Mouse (Mus musculus) megakaryocyte-erythroid progenitor cell, adult 5 weeks (primary cell): ENCODE results near the gene Mmp25. TPM values are rescaled to one million over a fixed set of nuclear protein-coding genes. Genes with fewer than 3 reads are reported as not detected.

ENCODE experiments used
- polyA plus RNA-seq: library from polyadenylated mRNA; stranded (reverse); fragments of >175 nt; gene quantifications from 2 replicates; pipeline ENCODE4 v1.2.3, GENCODE M21; 2012

Mmp25 gene
- 3.6 and 6.2 TPM in 2 replicates for polyA plus RNA-seq

DNA sequence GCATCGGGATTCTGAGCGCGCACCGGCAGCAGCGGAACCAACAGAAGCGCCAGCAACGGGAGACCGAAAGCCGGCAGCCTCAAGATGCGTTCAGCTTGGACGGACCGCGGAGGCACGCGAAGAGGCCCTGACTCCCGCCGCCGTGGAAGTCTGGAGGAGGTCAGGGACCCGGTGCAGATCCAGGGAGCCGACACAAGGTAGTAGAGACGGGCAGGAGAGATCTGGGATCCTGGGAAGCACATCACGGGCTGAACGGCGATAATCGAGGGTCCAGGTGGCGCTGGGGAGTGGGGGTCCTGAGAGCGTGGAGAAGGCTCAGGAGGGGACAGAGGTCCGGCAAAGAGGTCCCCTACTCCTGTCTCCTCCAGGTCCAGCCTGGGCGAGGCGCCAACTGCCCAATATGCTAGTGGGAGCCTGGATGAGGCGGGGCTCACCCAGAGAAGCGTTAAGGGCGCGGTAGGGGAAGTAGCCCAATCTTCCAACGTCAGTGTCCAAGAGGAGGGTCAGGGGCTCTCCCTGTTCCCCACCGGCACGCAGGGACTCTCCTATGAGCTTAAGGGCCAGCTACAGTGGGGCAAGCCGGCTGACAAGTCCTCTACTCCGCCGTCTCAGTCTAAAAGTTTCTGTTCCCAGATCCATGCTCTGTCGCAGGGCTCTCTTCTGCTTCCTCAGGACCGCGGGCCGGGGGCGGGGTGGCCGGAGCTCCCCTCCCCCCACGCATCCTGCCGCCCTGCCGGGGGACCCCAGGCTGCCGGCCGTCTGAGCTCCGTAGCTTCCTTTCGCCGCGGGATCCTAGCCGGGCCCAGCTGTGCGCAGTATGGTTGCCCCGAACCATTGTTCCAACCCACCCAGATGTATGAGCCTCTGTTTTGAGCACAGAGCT is at the start of gene Mmp25:
Gene Mmp25 (minus strand): TSS at position 665 of the 883 bp plus-strand sequence.

DNA sequence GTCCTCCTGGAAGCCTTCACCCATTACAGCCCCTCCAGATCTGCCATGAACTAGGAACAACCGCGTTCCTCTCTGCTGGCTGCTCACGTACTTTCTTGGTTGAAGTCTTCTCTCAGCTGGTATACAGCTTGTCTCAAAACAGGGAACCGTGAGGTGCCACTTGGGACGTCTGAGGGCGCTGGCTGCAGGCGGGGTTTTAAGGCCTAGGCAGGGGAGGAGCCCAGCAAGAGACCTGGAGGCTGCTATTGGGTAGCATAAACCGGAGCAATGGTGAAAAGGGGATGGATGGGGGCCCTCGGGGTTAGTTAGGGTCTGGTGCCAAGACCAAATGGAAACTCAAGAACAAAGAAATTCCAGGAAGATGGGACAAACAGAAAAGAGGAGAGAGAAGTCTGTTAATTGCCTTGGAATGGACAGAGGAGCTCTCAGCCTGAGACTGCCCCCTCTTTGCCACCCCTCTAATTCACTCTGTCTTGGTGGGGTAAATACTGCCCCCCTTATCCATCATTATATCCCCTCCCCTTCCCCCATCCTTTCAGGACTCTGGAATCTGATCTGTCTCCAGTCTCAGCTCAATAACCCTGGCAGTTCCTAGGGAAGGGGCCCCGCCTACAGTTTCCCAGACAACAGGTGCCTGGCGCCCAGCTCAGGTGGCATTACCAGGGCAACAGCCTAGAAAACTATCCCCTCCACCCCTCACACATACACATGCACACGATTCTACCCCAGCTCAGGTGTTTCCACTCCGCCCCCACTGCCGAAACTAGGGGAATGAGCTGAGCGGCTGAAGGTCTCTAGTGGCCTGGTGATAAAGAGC is 39.0 kb upstream of the Mmp25 start, which contains the start of gene Cldn9:
Gene Cldn9 (minus strand): TSS at position 171 of the 817 bp plus-strand sequence.

DNA sequence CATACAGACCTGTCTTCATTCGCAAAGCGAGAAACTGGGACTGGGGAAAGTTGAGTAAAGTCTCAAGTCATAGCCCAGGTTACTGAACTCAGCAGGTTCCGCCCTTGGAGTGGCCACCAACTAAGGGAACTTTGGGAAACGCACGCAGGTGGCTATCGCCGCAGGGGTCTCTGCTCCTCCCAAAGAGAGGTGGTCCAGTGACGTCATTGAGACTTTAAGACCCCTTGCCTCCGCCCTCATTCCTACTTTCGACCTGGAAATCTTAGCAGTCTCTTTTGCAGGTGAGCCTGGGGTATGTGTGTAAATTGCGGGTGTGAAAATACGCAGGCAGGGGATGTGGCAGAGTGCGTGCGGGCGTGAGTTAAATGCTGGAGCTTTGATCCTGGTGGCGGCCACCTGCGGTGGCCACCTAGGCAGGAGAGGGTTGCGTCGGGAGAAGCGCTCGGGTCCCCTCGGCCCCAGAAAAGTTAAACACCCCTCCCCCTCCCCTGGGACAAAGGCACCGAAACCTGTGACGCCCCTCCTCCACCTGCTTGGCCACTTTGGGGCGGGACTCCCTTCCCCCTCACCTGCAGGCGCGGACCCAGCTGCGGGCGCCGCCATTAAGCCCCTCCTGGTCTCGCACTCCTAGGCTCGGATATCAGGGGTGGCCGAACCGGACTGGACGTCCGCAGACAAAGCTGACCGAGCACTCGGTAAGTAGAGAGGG is 34.2 kb upstream of the Mmp25 start, which contains the start of gene Cldn6:
Gene Cldn6 (plus strand): TSS at position 123 of the 709 bp plus-strand sequence.

DNA sequence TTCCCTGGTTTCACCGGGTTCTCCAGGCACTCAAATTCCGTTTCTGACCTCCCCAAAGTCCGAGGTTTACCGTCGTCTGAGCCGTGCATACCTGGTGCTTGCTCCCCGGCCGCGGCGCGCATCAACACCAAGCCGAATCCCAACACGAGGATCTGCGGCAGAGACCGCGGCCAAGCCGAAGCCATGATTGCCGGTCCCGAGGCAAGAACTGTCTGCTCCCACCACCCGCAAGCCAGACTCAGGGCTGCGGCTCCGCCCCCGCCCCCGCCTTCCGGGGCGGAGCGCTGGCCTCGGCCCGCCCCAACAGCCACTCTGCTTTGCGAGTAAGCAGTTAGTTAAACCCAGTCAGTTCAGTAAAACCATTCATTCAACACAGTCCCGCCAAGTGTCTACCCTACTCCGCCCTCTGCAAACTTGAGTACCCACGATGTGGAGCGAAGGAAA is 32.2 kb upstream of the Mmp25 start, which contains the start of gene Tnfrsf12a:
Gene Tnfrsf12a (minus strand): TSS at position 233 of the 444 bp plus-strand sequence.

DNA sequence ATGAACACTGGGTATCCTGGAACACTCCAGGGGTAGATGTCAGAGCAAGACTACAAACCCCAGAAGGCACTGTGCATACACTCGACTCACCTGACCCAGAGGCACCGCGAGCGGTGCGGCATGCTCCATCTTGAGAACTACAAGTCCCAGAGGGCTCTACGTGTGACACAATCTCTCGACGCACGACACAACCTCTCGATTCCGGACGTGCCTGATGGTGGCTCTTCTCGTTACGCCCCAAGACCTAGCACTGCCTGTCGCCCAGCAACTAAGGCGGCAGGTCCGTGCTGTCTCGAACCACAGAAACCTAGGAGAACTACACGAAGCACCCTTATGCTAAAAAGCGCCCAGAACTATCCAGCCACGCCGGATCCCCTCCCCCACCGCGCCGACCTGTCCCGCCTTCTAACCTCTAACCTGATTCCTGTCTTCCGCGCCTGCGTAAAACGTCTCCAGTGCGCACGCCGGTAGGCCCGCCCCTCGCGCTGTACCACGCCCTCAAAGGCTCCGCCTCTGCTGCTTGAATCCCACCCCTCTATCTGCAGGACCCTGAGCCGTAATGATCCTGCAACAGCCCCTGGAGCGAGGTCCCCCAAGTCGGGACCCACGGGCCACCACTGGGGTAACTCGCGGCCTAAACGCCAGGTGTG is 28.5 kb upstream of the Mmp25 start, which contains the start of the genes Hcfc1r1 and Thoc6:
Gene Hcfc1r1 (plus strand): TSS at position 173 of the 650 bp plus-strand sequence.
Gene Thoc6 (minus strand): TSS at position 459 of the 650 bp plus-strand sequence.

DNA sequence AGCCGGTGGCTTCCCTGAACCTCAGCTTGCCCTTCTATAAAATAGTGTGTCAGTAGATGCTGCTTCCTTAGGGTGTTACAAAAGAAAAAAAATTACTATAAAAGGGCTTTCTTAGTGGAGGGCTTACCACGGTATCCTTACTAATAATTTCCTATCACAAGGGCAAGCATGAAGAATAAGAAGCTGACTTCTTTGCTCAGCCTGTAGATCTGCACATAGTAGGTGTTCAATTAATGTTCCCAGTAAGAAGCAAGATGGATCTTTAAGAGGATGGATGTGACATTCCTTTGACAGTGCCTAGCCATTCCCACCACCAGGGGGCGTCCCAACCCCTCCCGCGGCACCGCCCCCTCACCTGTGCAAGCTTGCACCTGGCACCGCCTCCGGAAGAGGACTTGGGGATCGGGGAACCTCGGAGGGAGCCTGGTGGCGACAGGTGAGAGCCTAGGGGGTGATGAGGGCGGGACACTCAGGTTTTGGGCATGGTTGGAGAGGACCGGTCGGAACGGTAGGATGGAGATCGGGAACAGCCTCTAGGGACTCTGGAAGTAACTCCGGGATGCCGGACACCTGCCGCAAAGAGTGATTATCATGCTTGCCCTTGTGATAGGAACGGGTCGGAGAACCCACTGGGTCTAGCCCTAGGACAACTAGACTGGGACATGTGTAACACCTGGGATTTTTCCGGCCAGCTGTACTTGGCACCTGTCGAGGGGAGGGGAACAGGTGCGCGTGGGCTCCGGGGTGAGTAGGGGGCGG is 15.2 kb upstream of the Mmp25 start, which contains the start of gene Bicdl2:
Gene Bicdl2 (plus strand): TSS at position 390 of the 759 bp plus-strand sequence.

DNA sequence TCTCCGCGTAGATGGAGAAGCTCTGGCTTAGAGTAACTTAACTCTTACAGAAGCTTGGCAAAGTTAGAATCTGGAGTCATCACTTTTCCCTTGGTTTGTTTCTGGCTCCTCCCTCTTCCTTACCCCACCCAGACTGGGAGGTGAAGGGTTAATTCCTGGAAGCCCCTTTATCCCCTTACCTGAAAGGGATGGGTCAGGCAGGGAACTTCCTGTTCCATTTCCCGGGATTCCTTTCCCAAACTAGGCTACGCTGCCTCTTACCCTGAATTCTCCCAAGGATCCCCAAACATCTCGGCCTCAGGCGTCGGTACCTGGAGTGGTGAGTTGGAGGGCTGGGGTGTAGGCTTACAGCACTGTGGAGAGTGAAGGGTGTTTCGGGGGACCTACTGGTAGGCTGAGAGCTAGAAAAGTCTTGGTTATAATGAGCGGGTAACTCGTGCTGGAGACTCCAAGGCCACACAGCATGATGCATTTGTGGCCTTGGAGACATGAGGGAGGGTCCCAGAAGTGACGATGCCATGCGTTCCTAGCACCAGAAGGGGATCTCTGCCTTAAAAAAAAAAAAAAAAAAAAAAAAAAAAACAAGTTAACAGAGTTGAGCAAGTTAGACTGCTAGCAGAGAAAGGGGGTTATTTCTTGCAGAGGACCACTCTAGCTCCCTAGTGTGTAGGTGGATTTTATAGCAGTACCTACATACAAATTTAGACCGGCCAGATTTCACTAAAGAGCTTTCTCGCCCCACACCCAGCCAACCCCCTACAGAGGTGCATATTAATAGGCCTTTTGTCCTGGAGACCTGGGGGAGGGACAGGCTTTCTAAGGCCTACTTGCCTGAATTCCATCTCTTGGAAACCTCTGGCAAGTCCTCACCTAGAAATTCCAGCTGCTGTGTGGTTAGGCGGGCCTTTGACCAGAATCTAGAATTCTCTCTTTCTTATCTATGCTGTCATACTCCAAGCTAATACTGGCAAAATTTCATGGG is 44.1 kb downstream of the Mmp25 start, which contains the start of gene Zscan10:
Gene Zscan10 (plus strand): TSS at position 216 of the 982 bp plus-strand sequence.

DNA sequence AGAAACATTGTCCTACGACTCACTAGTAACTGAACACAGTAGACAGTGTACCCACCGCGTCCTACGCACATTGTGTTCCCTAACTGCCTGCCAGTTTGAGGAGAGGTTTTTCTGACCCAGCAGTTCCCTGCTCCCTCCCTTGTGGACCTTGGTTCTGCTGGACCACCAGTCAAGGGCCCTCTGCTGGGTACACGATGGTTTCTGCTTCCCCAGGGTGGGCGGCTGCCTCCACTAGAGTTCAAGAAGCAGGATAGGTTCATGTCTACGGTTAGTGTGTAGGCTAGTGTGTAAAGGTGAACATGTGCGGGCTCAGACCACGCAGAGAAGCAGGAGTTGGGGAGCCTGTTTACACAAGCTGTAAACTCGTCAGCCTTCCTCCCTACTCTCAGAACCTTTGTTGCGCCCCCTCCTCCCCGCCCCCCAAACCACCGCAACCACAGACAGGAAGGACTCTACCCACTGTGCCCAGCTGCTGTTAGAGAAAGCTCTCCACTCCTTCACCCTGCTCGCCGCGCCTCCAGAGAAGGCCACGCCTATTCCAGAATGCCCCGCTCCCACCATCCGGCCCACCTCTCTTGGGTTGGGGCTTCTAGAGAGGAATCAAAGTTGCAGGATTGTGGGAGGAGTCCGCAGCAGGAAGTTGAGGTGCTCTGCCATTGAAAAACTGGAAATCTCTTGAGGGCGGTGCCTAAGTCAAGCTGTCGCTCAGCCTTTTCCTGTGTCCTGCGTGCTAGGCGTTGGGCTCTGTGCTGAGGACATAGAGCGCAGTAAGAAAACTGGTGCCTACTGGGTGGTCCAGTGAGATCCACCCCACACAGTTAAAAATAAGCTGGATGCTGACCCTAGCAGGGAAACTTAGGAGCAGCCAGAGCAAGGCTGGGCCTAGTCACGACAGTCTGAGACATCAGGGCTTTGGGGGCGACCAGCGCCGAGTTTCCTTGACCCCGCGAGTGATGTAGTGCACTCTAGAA is 46.2 kb downstream of the Mmp25 start, which contains the start of gene Zfp13:
Gene Zfp13 (minus strand): TSS at position 906 of the 971 bp plus-strand sequence.

Other genes starting within 250 kb of the Mmp25 start
- not detected in 2 replicates for gene Vmn2r117, start 165.6 kb downstream of the Mmp25 start, polyA plus RNA-seq
- gene Zfp213, start 81.0 kb downstream of the Mmp25 start, polyA plus RNA-seq = 14.9 and 16.4 TPM in 2 replicates
- 0.21 and 0.53 TPM in 2 replicates for gene Zfp13, start 45.8 kb downstream of the Mmp25 start, polyA plus RNA-seq
- 0.04 TPM in 1 of 2 replicates, not detected in the other for gene Zscan10, start 44.4 kb downstream of the Mmp25 start, polyA plus RNA-seq
- 0.12 TPM in 1 of 2 replicates, not detected in the other for gene Bicdl2, start 15.2 kb upstream of the Mmp25 start, polyA plus RNA-seq
- 198 and 201 TPM in 2 replicates for gene Hcfc1r1, start 28.3 kb upstream of the Mmp25 start, polyA plus RNA-seq
- 85.4 and 101 TPM in 2 replicates for gene Thoc6, start 28.6 kb upstream of the Mmp25 start, polyA plus RNA-seq
- gene Tnfrsf12a, start 32.2 kb upstream of the Mmp25 start, polyA plus RNA-seq = 59.9 and 90.1 TPM in 2 replicates
- not detected in 2 replicates for gene Cldn6, start 34.0 kb upstream of the Mmp25 start, polyA plus RNA-seq
- gene Cldn9, start 38.7 kb upstream of the Mmp25 start, polyA plus RNA-seq = not detected in 2 replicates
- 0.04 TPM in 1 of 2 replicates, not detected in the other for gene 1520401A03Rik, start 77.5 kb upstream of the Mmp25 start, polyA plus RNA-seq
- gene Pkmyt1, start 81.1 kb upstream of the Mmp25 start, polyA plus RNA-seq = 234 and 248 TPM in 2 replicates
- gene Paqr4, start 95.6 kb upstream of the Mmp25 start, polyA plus RNA-seq = 6.6 and 11.9 TPM in 2 replicates
- 0.10 and 0.19 TPM in 2 replicates for gene Kremen2, start 100.6 kb upstream of the Mmp25 start, polyA plus RNA-seq
- gene Flywch1, start 126.3 kb upstream of the Mmp25 start, polyA plus RNA-seq = 48.3 and 66.6 TPM in 2 replicates
- 13.9 and 18.9 TPM in 2 replicates for gene Flywch2, start 140.8 kb upstream of the Mmp25 start, polyA plus RNA-seq
- gene Srrm2, start 145.3 kb upstream of the Mmp25 start, polyA plus RNA-seq = 226 and 408 TPM in 2 replicates
- gene Elob, start 183.9 kb upstream of the Mmp25 start, polyA plus RNA-seq = 607 and 611 TPM in 2 replicates
- gene Prss33, start 190.8 kb upstream of the Mmp25 start, polyA plus RNA-seq = not detected in 2 replicates
- gene Prss32, start 198.6 kb upstream of the Mmp25 start, polyA plus RNA-seq = not detected in 2 replicates
- not detected in 2 replicates for gene Prss41, start 198.9 kb upstream of the Mmp25 start, polyA plus RNA-seq
- not detected in 2 replicates for gene Prss21, start 222.8 kb upstream of the Mmp25 start, polyA plus RNA-seq
- not detected in 2 replicates for gene Dcpp1, start 235.6 kb upstream of the Mmp25 start, polyA plus RNA-seq
- not detected in 2 replicates for gene Dcpp2, start 235.6 kb upstream of the Mmp25 start, polyA plus RNA-seq